ENCODE assay signal across 9 mouse cellular contexts in genomic region chr16:91485841-91486240, GRCm38 (mm10). TPM values are rescaled to one million over a fixed set of nuclear protein-coding genes. Genes with fewer than 3 reads are reported as not detected.
DNase-seq lines count a peak whose midpoint lies in the region; ATAC-seq lines count a peak whose summit lies in the region.
"Had no signal": no experiment of that assay in that cellular context is flagged by ENCODE, and none has a peak within 500 bp of the region (broad histone marks: within the 10 kb centered on the region; RNA-seq: fewer than 3 reads in every experiment).

No protein-coding gene starts in this region.

- peaks cover 14% of the 10 kb centered on the region for H3K4me1 ChIP-seq in forebrain, embryonic 13.5 days
- H3K4me1 ChIP-seq in liver, embryonic 15.5 days (replicated peaks): peaks cover 53% of the 10 kb centered on the region

- H3K36me3 ChIP-seq in forebrain, embryonic 13.5 days (ENCODE audit: poor library complexity, severe bottlenecking): peaks cover 22% of the 10 kb centered on the region
- H3K36me3 ChIP-seq in liver, embryonic 15.5 days (replicated peaks): peaks cover 27% of the 10 kb centered on the region

- 41% methylated on average over 5 of the region's 5 CpGs for whole genome bisulfite sequencing in forebrain, embryonic 13.5 days
- 35% methylated on average over 5 of the region's 5 CpGs for WGBS in liver, embryonic 15.5 days (ENCODE audit: insufficient replicate concordance)

- no peaks in the 10 kb centered on the region for H3K9me3 ChIP-seq in forebrain, embryonic 13.5 days (replicated peaks)
- no peaks in the 10 kb centered on the region for H3K9me3 ChIP-seq in liver, embryonic 15.5 days (replicated peaks)

- H3K27me3 ChIP-seq in forebrain, embryonic 13.5 days: no peaks in the 10 kb centered on the region
- H3K27me3 ChIP-seq in liver, embryonic 15.5 days: no peaks in the 10 kb centered on the region

- no peak for ATAC-seq in CD4-positive, CD25-positive, alpha-beta regulatory T cell, adult 4 months
- ATAC-seq in forebrain, embryonic 13.5 days: no peak
- no peak for ATAC-seq in liver, embryonic 15.5 days (ENCODE audit: insufficient read depth)

- DNase-seq in CD4-positive, CD25-positive, alpha-beta regulatory T cell, adult 2 months (ENCODE audit: low read depth, low spot score): peak; percentile 41
- peak; percentile 41 for DNase-seq in 3T3-L1 (ENCODE audit: low read depth, low spot score)
- DNase-seq in adrenal gland, adult 18-20 months (ENCODE audit: low spot score in 2 of 2): no peak
- DNase-seq in cerebellum, adult 11-12 months: no peak
- no peak for DNase-seq in layer of hippocampus, postnatal 14 days (ENCODE audit: low spot score in 2 of 2)
- DNase-seq: gastrocnemius, postnatal 36 days had no signal

- H3K27ac ChIP-seq in forebrain, embryonic 13.5 days: peak overlapping the region; percentile 97; the same call in 1 of the 2 replicates
- peak overlapping the region; percentile 99 for H3K27ac ChIP-seq in liver, embryonic 15.5 days (replicated peaks)

- H3K4me2 ChIP-seq in forebrain, embryonic 13.5 days: peak overlapping the region; percentile 82
- peak overlapping the region; percentile 87 for H3K4me2 ChIP-seq in liver, embryonic 15.5 days

- peak overlapping the region; percentile 97 for H3K4me3 ChIP-seq in forebrain, embryonic 13.5 days
- H3K4me3 ChIP-seq in liver, embryonic 15.5 days (replicated peaks): peak overlapping the region; percentile 87

- peak overlapping the region; percentile 98 for H3K9ac ChIP-seq in forebrain, embryonic 13.5 days
- H3K9ac ChIP-seq in liver, embryonic 15.5 days: peak overlapping the region; percentile 97

RNA-seq across cellular contexts. Expression of gene Ifnar1, which starts 0.8 kb away (rescaled TPM):
- 100 to 1,000 TPM in 1 of 2 experiments, 10 to 100 TPM in 1; 86.0 to 120 TPM for polyA plus RNA-seq in CD4-positive, CD25-positive, alpha-beta regulatory T cell, adult 4 months (2017; shearing (Covaris generic))
- polyA plus RNA-seq in forebrain, embryonic 13.5 days (2015; fragmentation: Nextera tagmentation; extraction: Ambion mirVana): 45.9 and 47.4 TPM in 2 replicates
- polyA plus RNA-seq in liver, embryonic 15.5 days (2015; fragmentation: Nextera tagmentation; extraction: Ambion mirVana): 19.4 and 21.6 TPM in 2 replicates
- total RNA-seq in adrenal gland, adult 18-20 months (2021): 10 to 100 TPM; 53.5 to 55.4 TPM
- total RNA-seq in layer of hippocampus, postnatal 14 days (2021): 10 to 100 TPM; 59.9 to 66.3 TPM

Comparison
In these comparisons a context has a peak if more than half of its experiments do, and no peak if none do; other contexts are left out.
1. DNase-seq: peak in CD4-positive, CD25-positive, alpha-beta regulatory T cell, adult 2 months (single experiment) and 3T3-L1 (single experiment); none in adrenal gland, adult 18-20 months (0 of 2), cerebellum, adult 11-12 months (single experiment) and layer of hippocampus, postnatal 14 days (0 of 2).